Mouse (Mus musculus): ENCODE measurements around the gene Racgap1.
A peak's percentile ranks its signal among the peaks of the same experiment; 100 is the strongest.

Racgap1 gene

GRCm38 (mm10) chr15:99663964-99664599 is 12.6 kb upstream of the Racgap1 start:
- DNase-seq = peak; percentile 82 to 83

- DNase-seq = no peak
Observed at GRCm38 (mm10) chr15:99662371-99662770, 10.9 kb upstream of the Racgap1 start.

GRCm38 (mm10) chr15:99661121-99661830 is 9.8 kb upstream of the Racgap1 start:
- peak; percentile 62 to 71 for DNase-seq

- DNase-seq = no peak
Observed at GRCm38 (mm10) chr15:99658437-99658836, 7.0 kb upstream of the Racgap1 start.

GRCm38 (mm10) chr15:99655956-99656355 is 4.5 kb upstream of the Racgap1 start:
- no peak for DNase-seq

GRCm38 (mm10) chr15:99653876-99654275 is 2.4 kb upstream of the Racgap1 start:
- DNase-seq = peak in 1 of 2 experiments; percentile 33

- peak; percentile 53 to 63 for DNase-seq
Observed at GRCm38 (mm10) chr15:99653291-99653690, 1.8 kb upstream of the Racgap1 start.

GRCm38 (mm10) chr15:99651984-99652872 is 772 bp upstream of the Racgap1 start:
- no peak for DNase-seq

- DNase-seq = no peak
Observed at GRCm38 (mm10) chr15:99650304-99650703, 1.2 kb downstream of the Racgap1 start.

GRCm38 (mm10) chr15:99649067-99649761 is 2.2 kb downstream of the Racgap1 start:
- DNase-seq = no peak

GRCm38 (mm10) chr15:99648326-99648725 is 3.1 kb downstream of the Racgap1 start:
- no peak for DNase-seq

GRCm38 (mm10) chr15:99644776-99645175 is 6.7 kb downstream of the Racgap1 start:
- DNase-seq = peak; percentile 80 to 82

- no peak for DNase-seq
Observed at GRCm38 (mm10) chr15:99643832-99644231, 7.6 kb downstream of the Racgap1 start.

GRCm38 (mm10) chr15:99642622-99643021 is 8.8 kb downstream of the Racgap1 start:
- DNase-seq = no peak

GRCm38 (mm10) chr15:99638124-99638485 is 13.4 kb downstream of the Racgap1 start:
- DNase-seq = no peak

- DNase-seq = no peak
Observed at GRCm38 (mm10) chr15:99637405-99638123, 13.9 kb downstream of the Racgap1 start.

- no peak for DNase-seq
Observed at GRCm38 (mm10) chr15:99634702-99635101, 16.8 kb downstream of the Racgap1 start.

- DNase-seq = no peak
Observed at GRCm38 (mm10) chr15:99631618-99632017, 19.8 kb downstream of the Racgap1 start.

- no peak for DNase-seq
Observed at GRCm38 (mm10) chr15:99622063-99622462, 29.4 kb downstream of the Racgap1 start.

- peak; percentile 65 to 71 for DNase-seq
Observed at GRCm38 (mm10) chr15:99619821-99620220, 31.6 kb downstream of the Racgap1 start.

- DNase-seq = no peak
Observed at GRCm38 (mm10) chr15:99618595-99618994, 32.9 kb downstream of the Racgap1 start.

GRCm38 (mm10) chr15:99615246-99615645 is 36.2 kb downstream of the Racgap1 start:
- DNase-seq = peak; percentile 41 to 58
